Mouse (Mus musculus): ENCODE measurements at regions not wholly inside any gene's neighbourhood (a gene's known extent, or its start where the extent isn't known, plus 50 kb on each side); places are given as distances from the start of the nearest gene placed in this dataset.

GRCm38 (mm10) chr7:51722420-51722819 is 100.6 kb downstream of the Slc17a6 start:
- no peaks in the 10 kb centered on the region for H3K36me3 ChIP-seq (ENCODE audit: control insufficient read depth, insufficient read depth, low read length)
- no peak for ATAC-seq (ENCODE audit: low FRiP score)
- H3K9me3 ChIP-seq (ENCODE audit: control insufficient read depth, low read length), result no peaks in the 10 kb centered on the region
- no peak overlapping the region for H3K9ac ChIP-seq (ENCODE audit: low read depth, low read length)
- WGBS, result 49% methylated on average over 5 of the region's 5 CpGs
- no peak overlapping the region for H3K27ac ChIP-seq (ENCODE audit: low read depth, low read length)
- DNase-seq (ENCODE audit: low spot score), result no peak
- no peaks in the 10 kb centered on the region for H3K4me1 ChIP-seq (replicated peaks; ENCODE audit: control insufficient read depth, insufficient read depth, low read length)
- no peak overlapping the region for H3K4me2 ChIP-seq (replicated peaks; ENCODE audit: low read depth, low read length)
- H3K27me3 ChIP-seq (ENCODE audit: control insufficient read depth, insufficient read depth, low read length), result no peaks in the 10 kb centered on the region
- H3K4me3 ChIP-seq (ENCODE audit: low read depth, low read length), result no peak overlapping the region

- Histone ChIP-seq H3K4me3 (ENCODE audit: low read depth, low read length) (no peak overlapping the region), H3K9ac (ENCODE audit: low read depth, low read length) (no peak overlapping the region), H3K9me3 (ENCODE audit: control insufficient read depth, low read length) (no peaks in the 10 kb centered on the region), H3K36me3 (ENCODE audit: control insufficient read depth, insufficient read depth, low read length) (no peaks in the 10 kb centered on the region), H3K27me3 (ENCODE audit: control insufficient read depth, insufficient read depth, low read length) (no peaks in the 10 kb centered on the region), H3K27ac (ENCODE audit: low read depth, low read length) (no peak overlapping the region), H3K4me2 (replicated peaks; ENCODE audit: low read depth, low read length) (no peak overlapping the region), H3K4me1 (replicated peaks; ENCODE audit: control insufficient read depth, insufficient read depth, low read length) (no peaks in the 10 kb centered on the region)
- ATAC-seq (ENCODE audit: low FRiP score) (no peak), DNase-seq (ENCODE audit: low spot score) (no peak)
- 81% methylated on average over 5 of the region's 5 CpGs for WGBS
Measured at GRCm38 (mm10) chr7:51723955-51724354, 102.1 kb downstream of the Slc17a6 start.

- Histone ChIP-seq H3K36me3 (ENCODE audit: control insufficient read depth, insufficient read depth, low read length) (no peaks in the 10 kb centered on the region), H3K4me3 (ENCODE audit: low read depth, low read length) (no peak overlapping the region), H3K9ac (ENCODE audit: low read depth, low read length) (no peak overlapping the region), H3K4me1 (replicated peaks; ENCODE audit: control insufficient read depth, insufficient read depth, low read length) (no peaks in the 10 kb centered on the region), H3K27me3 (ENCODE audit: control insufficient read depth, insufficient read depth, low read length) (no peaks in the 10 kb centered on the region), H3K27ac (ENCODE audit: low read depth, low read length) (no peak overlapping the region), H3K4me2 (replicated peaks; ENCODE audit: low read depth, low read length) (no peak overlapping the region), H3K9me3 (ENCODE audit: control insufficient read depth, low read length) (no peaks in the 10 kb centered on the region)
- 60% methylated on average over 2 of the region's 2 CpGs for WGBS
- DNase-seq (ENCODE audit: low spot score), result no peak
- peak; percentile 57 for ATAC-seq (ENCODE audit: low FRiP score)
Measured at GRCm38 (mm10) chr7:51736285-51736684, 114.5 kb downstream of the Slc17a6 start.

- DNase-seq (ENCODE audit: low spot score) (no peak), ATAC-seq (ENCODE audit: low FRiP score) (no peak)
- Histone ChIP-seq H3K4me2 (replicated peaks; ENCODE audit: low read depth, low read length) (no peak overlapping the region), H3K27ac (ENCODE audit: low read depth, low read length) (no peak overlapping the region), H3K9me3 (ENCODE audit: control insufficient read depth, low read length) (no peaks in the 10 kb centered on the region), H3K36me3 (ENCODE audit: control insufficient read depth, insufficient read depth, low read length) (no peaks in the 10 kb centered on the region), H3K9ac (ENCODE audit: low read depth, low read length) (no peak overlapping the region), H3K4me1 (replicated peaks; ENCODE audit: control insufficient read depth, insufficient read depth, low read length) (no peaks in the 10 kb centered on the region), H3K27me3 (ENCODE audit: control insufficient read depth, insufficient read depth, low read length) (no peaks in the 10 kb centered on the region), H3K4me3 (ENCODE audit: low read depth, low read length) (no peak overlapping the region)
- WGBS, result 70% methylated on average over 5 of the region's 5 CpGs
Measured at GRCm38 (mm10) chr7:51739590-51739989, 117.8 kb downstream of the Slc17a6 start.

- Histone ChIP-seq H3K36me3 (ENCODE audit: control insufficient read depth, insufficient read depth, low read length) (no peaks in the 10 kb centered on the region), H3K27me3 (ENCODE audit: control insufficient read depth, insufficient read depth, low read length) (no peaks in the 10 kb centered on the region), H3K4me3 (ENCODE audit: low read depth, low read length) (no peak overlapping the region), H3K9me3 (ENCODE audit: control insufficient read depth, low read length) (no peaks in the 10 kb centered on the region), H3K4me2 (replicated peaks; ENCODE audit: low read depth, low read length) (no peak overlapping the region), H3K9ac (ENCODE audit: low read depth, low read length) (no peak overlapping the region), H3K4me1 (replicated peaks; ENCODE audit: control insufficient read depth, insufficient read depth, low read length) (no peaks in the 10 kb centered on the region), H3K27ac (ENCODE audit: low read depth, low read length) (no peak overlapping the region)
- ATAC-seq (ENCODE audit: low FRiP score) (no peak), DNase-seq (ENCODE audit: low spot score) (no peak)
- 85% methylated on average over 5 of the region's 5 CpGs for WGBS
Measured at GRCm38 (mm10) chr7:51740928-51741327, 119.1 kb downstream of the Slc17a6 start.

GRCm38 (mm10) chr7:51742720-51743119 is 119.1 kb upstream of the Gas2 start:
- no peak overlapping the region for H3K27ac ChIP-seq (ENCODE audit: low read depth, low read length)
- H3K36me3 ChIP-seq (ENCODE audit: control insufficient read depth, insufficient read depth, low read length), result no peaks in the 10 kb centered on the region
- DNase-seq (ENCODE audit: low spot score) (no peak), ATAC-seq (ENCODE audit: low FRiP score) (no peak)
- WGBS, result 88% methylated on average over 2 of the region's 2 CpGs
- no peak overlapping the region for H3K4me2 ChIP-seq (replicated peaks; ENCODE audit: low read depth, low read length)
- no peaks in the 10 kb centered on the region for H3K27me3 ChIP-seq (ENCODE audit: control insufficient read depth, insufficient read depth, low read length)
- no peak overlapping the region for H3K4me3 ChIP-seq (ENCODE audit: low read depth, low read length)
- no peaks in the 10 kb centered on the region for H3K4me1 ChIP-seq (replicated peaks; ENCODE audit: control insufficient read depth, insufficient read depth, low read length)
- no peaks in the 10 kb centered on the region for H3K9me3 ChIP-seq (ENCODE audit: control insufficient read depth, low read length)
- no peak overlapping the region for H3K9ac ChIP-seq (ENCODE audit: low read depth, low read length)

GRCm38 (mm10) chr7:51745598-51745997 is 116.2 kb upstream of the Gas2 start:
- no peak overlapping the region for H3K4me3 ChIP-seq (ENCODE audit: low read depth, low read length)
- DNase-seq (ENCODE audit: low spot score) (no peak), ATAC-seq (ENCODE audit: low FRiP score) (no peak)
- H3K4me2 ChIP-seq (replicated peaks; ENCODE audit: low read depth, low read length), result no peak overlapping the region
- no peaks in the 10 kb centered on the region for H3K9me3 ChIP-seq (ENCODE audit: control insufficient read depth, low read length)
- WGBS, result 78% methylated on average over 3 of the region's 3 CpGs
- no peaks in the 10 kb centered on the region for H3K36me3 ChIP-seq (ENCODE audit: control insufficient read depth, insufficient read depth, low read length)
- no peaks in the 10 kb centered on the region for H3K27me3 ChIP-seq (ENCODE audit: control insufficient read depth, insufficient read depth, low read length)
- H3K4me1 ChIP-seq (replicated peaks; ENCODE audit: control insufficient read depth, insufficient read depth, low read length), result no peaks in the 10 kb centered on the region
- H3K9ac ChIP-seq (ENCODE audit: low read depth, low read length), result no peak overlapping the region
- no peak overlapping the region for H3K27ac ChIP-seq (ENCODE audit: low read depth, low read length)

GRCm38 (mm10) chr7:51748633-51749303 is 113.0 kb upstream of the Gas2 start:
- DNase-seq (ENCODE audit: low spot score) (peak; percentile 72), ATAC-seq (ENCODE audit: low FRiP score) (peak; percentile 88)
- Histone ChIP-seq H3K4me3 (ENCODE audit: low read depth, low read length) (no peak overlapping the region), H3K9me3 (ENCODE audit: control insufficient read depth, low read length) (no peaks in the 10 kb centered on the region), H3K27me3 (ENCODE audit: control insufficient read depth, insufficient read depth, low read length) (0 out of 2 replicates have a peak, but pooled peaks cover 2% of the 10 kb centered on the region), H3K27ac (ENCODE audit: low read depth, low read length) (peak overlapping the region; percentile 77), H3K9ac (ENCODE audit: low read depth, low read length) (no peak overlapping the region), H3K4me2 (replicated peaks; ENCODE audit: low read depth, low read length) (0 out of 2 replicates have a peak overlapping the region, but pooled peaks have one; percentile 18), H3K4me1 (replicated peaks; ENCODE audit: control insufficient read depth, insufficient read depth, low read length) (no peaks in the 10 kb centered on the region), H3K36me3 (ENCODE audit: control insufficient read depth, insufficient read depth, low read length) (no peaks in the 10 kb centered on the region)
- 51% methylated on average over 10 of the region's 10 CpGs for WGBS

- peak; percentile 40 for DNase-seq (ENCODE audit: low spot score)
- H3K27me3 ChIP-seq (ENCODE audit: control insufficient read depth, insufficient read depth, low read length), result 0 out of 2 replicates have a peak, but pooled peaks cover 2% of the 10 kb centered on the region
- no peaks in the 10 kb centered on the region for H3K4me1 ChIP-seq (replicated peaks; ENCODE audit: control insufficient read depth, insufficient read depth, low read length)
- H3K9me3 ChIP-seq (ENCODE audit: control insufficient read depth, low read length), result no peaks in the 10 kb centered on the region
- ATAC-seq (ENCODE audit: low FRiP score), result peak; percentile 57
- H3K36me3 ChIP-seq (ENCODE audit: control insufficient read depth, insufficient read depth, low read length), result no peaks in the 10 kb centered on the region
- peak overlapping the region; percentile 77 for H3K27ac ChIP-seq (ENCODE audit: low read depth, low read length)
- WGBS, result 62% methylated on average over 14 of the region's 14 CpGs
- no peak overlapping the region for H3K4me3 ChIP-seq (ENCODE audit: low read depth, low read length)
- no peak overlapping the region for H3K4me2 ChIP-seq (replicated peaks; ENCODE audit: low read depth, low read length)
- no peak overlapping the region for H3K9ac ChIP-seq (ENCODE audit: low read depth, low read length)
Measured at GRCm38 (mm10) chr7:51749304-51750129, 112.3 kb upstream of the Gas2 start.

Data from hindbrain, embryonic 11.5 days (tissue).